Mouse (Mus musculus) bone marrow, adult 2 months (tissue): ENCODE measurements at regions not wholly inside any gene's neighbourhood (a gene's known extent, or its start where the extent isn't known, plus 50 kb on each side); places are given as distances from the start of the nearest gene placed in this dataset.
"Not testable (repeated sequence)": the region's sequence is repeated elsewhere in the genome, so short reads cannot be mapped to it uniquely, and the experiment has no call there.

Experiments
- H3K27ac ChIP-seq: fragments of 200-500 bp; 2 replicates; pipeline ENCODE4 v1.5.1; 2012; ENCODE audit warnings: low read depth, mild to moderate bottlenecking, control low read depth, inconsistent platforms, low read length; ENCODE audit not compliant: control insufficient read depth, poor library complexity, insufficient read depth
- H3K4me1 ChIP-seq: fragments of 200-500 bp; 2 replicates; pipeline ENCODE4 v1.6.1; 2011; ENCODE audit warnings: low read length; ENCODE audit not compliant: control insufficient read depth, insufficient read depth
- H3K4me3 ChIP-seq: fragments of 200-500 bp; replicated peaks from 2 replicates; pipeline ENCODE3; 2011; ENCODE audit warnings: mild to moderate bottlenecking, low read depth, low read length, control low read depth; ENCODE audit not compliant: control insufficient read depth
- CTCF ChIP-seq: fragments of 200-500 bp; IDR thresholded peaks from 2 replicates; pipeline ENCODE4 v1.5.1; 2011; ENCODE audit warnings: low read length, control low read depth; ENCODE audit not compliant: control insufficient read depth, insufficient read depth
- POLR2A ChIP-seq: fragments of 200-500 bp; IDR thresholded peaks from 2 replicates; pipeline ENCODE4 v1.6.1; 2011; ENCODE audit warnings: low read depth, mild to moderate bottlenecking, control low read depth, low read length, borderline replicate concordance; ENCODE audit not compliant: control insufficient read depth
- WGBS: fragments of 180-500 bp; shearing (Covaris S2); methylation state at CpG from one replicate; pipeline ENCODE4 v1.1.7; 2018; 5-methylcytosine and 5-hydroxymethylcytosine counted together

- 33% methylated on average over 5 of the region's 5 CpGs for WGBS
- TF ChIP-seq CTCF (no peak), POLR2A (no peak)
Observed at GRCm38 (mm10) chr15:91971846-91972245, 79.1 kb upstream of the Cntn1 start.

GRCm38 (mm10) chr15:91975606-91976005 is 75.4 kb upstream of the Cntn1 start:
- no peaks in the 10 kb centered on the region for H3K4me1 ChIP-seq
- TF ChIP-seq POLR2A (no peak), CTCF (no peak)
- 38% methylated on average over 2 of the region's 2 CpGs for WGBS
- H3K4me3 ChIP-seq: no peak overlapping the region
- no peak overlapping the region for H3K27ac ChIP-seq

More at GRCm38 (mm10) chr15:91971846-91972245, 79.1 kb upstream of the Cntn1 start:
- H3K4me1 ChIP-seq: no peaks in the 10 kb centered on the region
- no peak overlapping the region for H3K4me3 ChIP-seq
- no peak overlapping the region for H3K27ac ChIP-seq

GRCm38 (mm10) chr15:91983186-91983585 is 67.8 kb upstream of the Cntn1 start:
- not testable (repeated sequence) for H3K27ac ChIP-seq, H3K4me3 ChIP-seq, H3K4me1 ChIP-seq
- 95% methylated on average over 15 of the region's 15 CpGs for WGBS

- WGBS: 83% methylated on average over 6 of the region's 6 CpGs
- H3K27ac ChIP-seq: no peak overlapping the region
- no peaks in the 10 kb centered on the region for H3K4me1 ChIP-seq
- TF ChIP-seq POLR2A: no peak
- TF ChIP-seq CTCF: no peak
- H3K4me3 ChIP-seq: no peak overlapping the region
Observed at GRCm38 (mm10) chr15:92000086-92000485, 50.9 kb upstream of the Cntn1 start.
